Mouse (Mus musculus): ENCODE measurements around the gene Naa35.
"Not testable (repeated sequence)": the region's sequence is repeated elsewhere in the genome, so short reads cannot be mapped to it uniquely, and the experiment has no call there.

Naa35 gene

DNA sequence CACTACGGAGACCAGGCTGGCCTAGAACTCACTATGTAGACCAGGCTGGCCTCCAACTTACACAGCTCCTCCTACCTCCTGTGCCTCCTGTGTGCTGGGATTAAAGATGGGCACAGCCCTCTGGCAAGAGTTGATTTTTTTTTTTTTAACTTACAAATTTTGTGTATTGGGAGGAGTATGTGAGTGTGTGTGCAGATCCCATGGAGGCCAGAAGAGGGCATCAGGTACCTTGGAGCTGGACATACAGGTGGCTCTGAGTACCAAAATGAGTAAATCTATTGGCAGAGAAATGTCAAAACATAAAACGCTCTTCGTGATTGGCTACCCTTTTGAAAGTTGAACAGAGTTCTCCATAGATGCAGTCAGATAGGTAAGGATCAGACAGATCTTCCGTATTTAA is 4.1 kb upstream of the Naa35 start:
- DNase-seq (ENCODE audit: low spot score): no peak

DNA sequence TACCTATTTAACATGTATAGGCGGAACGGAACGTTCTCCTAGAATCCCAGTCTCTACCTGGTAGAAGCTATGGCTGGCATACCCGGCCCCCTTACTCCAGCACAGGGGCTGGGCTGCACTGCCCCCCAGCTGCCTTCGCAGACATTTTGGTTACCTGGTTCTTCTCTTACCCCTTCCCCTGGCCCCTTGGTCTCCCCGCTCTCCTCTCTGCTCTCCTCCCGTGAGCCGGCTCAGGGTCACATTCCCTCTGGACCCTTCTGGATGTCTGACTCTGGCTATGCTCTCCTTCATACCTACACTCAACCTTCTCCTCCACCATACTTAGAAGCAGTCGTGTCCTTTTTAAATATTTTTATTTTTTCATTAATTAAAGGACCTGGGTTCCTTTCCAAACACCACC is 578 bp upstream of the Naa35 start:
- no peak for DNase-seq (ENCODE audit: low spot score)

DNA sequence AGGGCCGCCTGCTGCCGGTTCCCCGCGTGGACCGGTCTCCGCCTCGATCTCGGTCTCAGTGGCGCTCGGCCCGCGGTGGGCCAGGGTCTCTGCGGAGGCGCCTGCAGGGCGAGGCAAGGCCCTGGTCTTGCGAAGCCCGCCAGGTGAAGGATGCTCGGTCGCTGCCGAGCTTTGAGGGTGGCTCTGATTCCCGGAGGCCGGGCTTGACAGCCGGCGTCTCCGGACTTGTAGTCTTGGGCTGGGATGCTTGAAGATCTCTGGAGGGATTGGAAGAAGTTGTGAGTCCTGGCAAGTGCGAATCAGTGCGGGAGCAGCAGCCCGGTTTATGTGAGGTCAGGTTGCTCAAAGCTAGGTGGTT is 568 bp downstream of the Naa35 start:
- no peak for DNase-seq (ENCODE audit: low spot score)

DNA sequence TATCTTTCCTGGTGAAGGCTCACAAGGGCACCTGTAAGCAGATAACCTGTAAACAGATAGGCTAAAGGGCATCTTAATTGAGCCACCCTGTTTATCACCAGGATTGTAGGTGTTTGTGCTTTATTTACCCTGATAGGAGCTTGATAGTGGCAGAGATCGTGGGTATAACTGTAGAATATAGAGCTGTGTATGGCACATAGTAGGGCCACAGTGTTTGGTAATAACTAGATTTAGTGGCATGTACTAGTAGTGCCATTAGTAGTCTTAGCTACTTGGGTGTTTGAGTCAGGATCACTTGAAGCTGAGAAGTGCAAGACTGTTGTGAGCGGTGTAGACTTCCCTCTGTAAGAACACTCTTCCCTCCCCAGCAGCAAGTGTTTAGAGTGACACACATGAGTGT is 2.1 kb downstream of the Naa35 start:
- no peak for DNase-seq (ENCODE audit: low spot score)

DNA sequence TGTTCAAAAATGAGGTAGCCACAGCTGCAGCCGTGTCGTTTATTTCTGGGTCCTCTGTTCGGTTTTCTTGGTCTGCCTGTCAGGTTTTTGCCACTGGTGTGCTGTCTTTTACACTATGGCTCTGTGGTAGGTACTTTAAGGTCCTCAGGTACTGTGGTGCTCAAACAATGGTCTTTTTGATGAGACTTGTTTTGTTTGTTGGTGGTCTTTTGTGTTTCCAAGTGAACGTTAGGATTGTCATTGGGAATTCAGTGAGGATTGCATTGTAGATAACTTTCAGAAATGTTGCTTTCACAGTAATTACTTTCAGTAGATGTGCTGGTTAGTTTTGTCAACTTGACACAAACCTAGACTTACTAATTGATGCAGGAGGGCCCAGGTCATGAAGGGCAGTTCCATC is 4.6 kb downstream of the Naa35 start:
- no peak for DNase-seq (ENCODE audit: low spot score)

DNA sequence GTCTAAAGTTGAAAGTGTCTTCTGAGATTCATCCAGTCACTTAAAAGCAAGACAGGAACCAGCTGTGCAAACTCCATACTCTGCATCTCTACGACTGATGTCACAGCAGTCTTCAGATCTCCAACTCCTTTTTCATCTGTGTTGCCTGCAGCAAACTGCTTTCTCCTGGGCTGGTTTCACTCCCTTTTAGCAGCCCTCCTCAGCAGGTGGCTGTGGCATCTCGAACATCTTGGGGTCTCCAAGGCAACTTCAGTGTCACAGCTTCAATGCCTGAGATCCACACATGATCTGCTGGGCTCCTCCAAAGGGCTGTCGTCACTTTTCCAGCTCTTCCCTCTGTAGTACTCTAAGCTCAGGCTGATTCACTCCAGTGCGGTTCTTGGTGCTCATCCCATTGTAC is 5.6 kb downstream of the Naa35 start:
- DNase-seq (ENCODE audit: low spot score): no peak

DNA sequence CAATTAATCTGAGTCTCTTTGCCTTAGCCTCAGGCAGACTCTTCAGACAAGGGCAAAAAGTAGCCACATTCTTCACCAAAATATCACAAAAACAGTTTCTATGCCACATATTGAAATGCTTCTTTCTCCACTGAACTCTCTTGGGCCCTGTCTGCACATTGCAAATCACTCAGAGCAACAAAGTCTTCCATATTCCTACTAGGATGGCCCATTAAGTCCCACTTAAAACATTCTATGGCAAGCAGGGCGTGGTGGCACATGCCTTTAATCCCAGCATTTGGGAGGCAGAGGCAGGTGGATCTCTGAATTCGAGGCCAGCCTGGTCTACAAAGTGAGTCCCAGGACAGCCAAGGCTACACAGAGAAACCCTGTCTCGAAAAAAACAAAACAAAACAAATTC is 7.0 kb downstream of the Naa35 start:
- not testable (repeated sequence) for DNase-seq (ENCODE audit: low spot score)

DNA sequence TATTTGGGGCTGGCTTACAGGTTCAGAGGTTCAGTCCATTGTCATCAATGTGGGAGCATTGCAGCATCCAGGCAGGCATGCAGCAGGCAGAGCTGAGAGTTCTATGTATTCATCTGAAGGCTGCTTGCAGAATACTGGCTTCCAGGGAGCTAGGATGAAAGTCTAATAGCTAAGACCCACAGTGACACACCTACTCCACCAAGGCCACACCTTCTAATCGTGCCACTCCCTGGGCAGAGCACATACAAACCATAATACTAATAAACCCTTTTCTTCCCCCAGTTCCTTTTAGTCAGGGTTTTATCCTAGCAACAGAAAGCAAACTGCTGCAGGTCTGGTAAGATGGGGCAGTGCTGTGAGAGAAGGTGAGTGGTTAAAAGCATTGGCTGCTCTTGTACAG is 7.6 kb downstream of the Naa35 start:
- DNase-seq (ENCODE audit: low spot score): no peak

DNA sequence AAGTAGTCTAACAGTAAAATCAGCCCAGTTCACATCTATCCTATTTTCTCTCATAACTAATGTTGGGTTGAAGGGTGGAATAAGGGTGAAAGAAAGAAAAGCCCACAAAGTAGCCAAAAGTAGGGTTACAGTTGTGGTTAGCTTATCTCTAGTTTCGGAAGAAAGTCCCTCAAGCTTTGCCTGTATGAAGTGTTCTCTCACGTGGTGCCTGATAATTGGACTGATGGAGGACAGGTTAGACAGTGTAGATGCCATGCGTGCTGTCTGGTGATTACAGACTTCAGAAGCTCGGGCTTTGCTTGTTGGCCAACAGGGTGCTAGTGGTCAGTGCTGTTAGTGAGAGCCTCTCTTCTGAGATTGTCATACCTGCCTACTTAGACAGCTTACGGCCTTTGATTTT is 18.0 kb downstream of the Naa35 start:
- no peak for DNase-seq (ENCODE audit: low spot score)

DNA sequence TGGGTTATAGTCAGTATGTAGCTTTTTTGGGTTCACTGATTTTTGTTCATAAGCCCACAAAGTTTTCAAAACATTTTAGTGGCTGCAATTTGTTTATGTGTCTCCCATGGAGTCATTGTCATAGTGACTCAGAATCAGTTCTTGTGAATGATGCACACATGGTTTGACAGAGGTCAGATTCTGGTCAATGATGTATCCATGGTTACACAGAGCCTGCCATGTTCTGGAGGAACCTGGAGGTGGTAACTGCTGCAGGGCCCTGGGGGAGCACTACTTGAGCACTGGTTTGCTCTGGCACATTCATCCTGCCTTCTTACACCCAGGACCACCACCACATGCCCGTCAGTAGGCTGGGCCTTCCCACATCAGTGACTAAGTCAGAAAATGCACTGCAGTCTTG is 19.5 kb downstream of the Naa35 start:
- no peak for DNase-seq (ENCODE audit: low spot score)

DNA sequence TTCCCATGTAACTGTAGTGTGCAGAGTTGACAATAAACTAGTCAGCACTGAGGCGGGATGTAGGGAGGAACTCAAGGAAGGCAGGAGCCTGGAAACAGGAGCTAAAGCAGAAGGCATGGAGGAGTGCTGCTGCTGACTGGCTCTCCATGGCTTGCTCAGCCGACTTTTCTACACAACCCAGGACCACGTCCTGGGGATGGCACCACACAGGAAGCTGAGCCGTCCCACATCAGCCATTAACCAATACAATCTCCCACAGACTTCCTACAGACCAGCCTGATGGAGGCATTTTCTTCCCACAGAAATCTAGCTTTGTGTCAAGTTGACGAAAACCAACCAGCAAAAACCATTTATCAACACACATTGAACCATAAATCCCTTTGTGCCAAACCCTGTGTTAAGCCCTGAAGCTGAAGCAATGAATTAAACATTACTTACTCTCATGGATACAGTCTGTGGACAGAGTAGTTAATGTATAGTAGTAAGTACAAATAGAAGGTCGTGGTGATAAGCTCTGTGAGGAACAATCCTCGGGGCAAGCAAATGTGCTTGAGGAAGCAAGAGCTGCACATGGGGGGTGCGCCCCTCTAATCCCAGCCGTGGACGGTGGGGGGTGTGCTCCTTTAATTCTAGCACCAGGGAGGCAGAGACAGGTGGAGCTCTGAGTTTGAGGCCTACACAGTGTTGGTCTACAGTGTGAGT is 20.3 kb downstream of the Naa35 start:
- DNase-seq (ENCODE audit: low spot score): no peak

DNA sequence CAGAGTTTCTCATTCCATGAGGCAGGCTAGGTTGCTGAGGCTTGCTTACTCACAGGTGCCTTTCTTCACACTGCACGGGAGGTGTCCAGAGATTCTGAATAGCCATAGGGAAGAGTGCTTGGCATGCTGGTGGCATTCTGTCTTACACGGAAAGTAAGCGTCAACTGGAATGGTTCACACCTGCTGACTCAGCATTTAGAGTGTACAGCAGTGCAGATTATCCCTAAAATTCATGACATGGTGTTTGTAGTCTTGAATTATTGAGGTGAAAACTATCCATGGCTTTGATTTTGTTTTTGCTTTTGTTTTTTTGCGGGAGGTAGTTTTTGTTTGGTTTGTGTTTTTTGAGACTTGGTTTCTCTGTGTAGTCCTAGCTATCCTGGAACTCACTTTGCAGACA is 24.8 kb downstream of the Naa35 start:
- DNase-seq (ENCODE audit: low spot score): no peak

DNA sequence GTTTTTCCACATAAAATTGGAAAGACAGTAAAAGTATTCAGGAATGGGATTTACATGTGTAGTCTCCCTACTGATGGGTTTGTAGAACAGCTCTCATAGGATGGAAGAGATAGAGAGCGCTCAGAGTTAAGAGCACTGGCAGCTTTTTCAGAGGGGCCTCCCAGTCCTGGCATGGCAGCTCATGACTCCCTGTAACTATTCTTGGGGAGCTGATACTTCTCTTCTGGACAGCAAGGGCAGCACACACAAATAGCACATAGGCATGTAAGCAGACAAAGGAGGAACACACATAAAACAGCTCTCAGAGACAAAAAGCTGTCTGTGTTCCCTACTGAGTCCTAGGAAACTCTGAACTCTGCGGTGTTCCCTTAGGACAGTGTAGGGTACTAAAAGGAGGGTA is 25.4 kb downstream of the Naa35 start:
- no peak for DNase-seq (ENCODE audit: low spot score)

DNA sequence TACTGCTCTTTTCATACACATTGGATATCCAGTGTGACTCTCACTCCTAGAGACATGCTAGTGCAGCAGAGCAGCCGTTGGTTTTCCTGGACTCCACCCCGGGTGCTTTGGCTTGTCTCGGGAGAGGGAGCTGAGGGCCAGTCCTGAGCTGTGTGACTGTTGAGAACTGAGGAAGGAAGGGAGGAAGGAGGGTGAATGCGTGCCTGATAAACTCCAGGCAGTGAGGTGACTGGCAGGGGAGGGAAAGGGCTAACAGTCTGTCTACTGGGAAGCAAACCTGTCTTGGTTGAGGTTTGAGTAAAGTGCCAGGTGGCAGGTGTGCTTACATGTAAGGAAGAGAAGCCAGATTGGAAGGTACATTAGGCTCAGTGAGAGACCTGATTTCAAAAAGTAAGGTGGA is 28.8 kb downstream of the Naa35 start:
- DNase-seq (ENCODE audit: low spot score): no peak

DNA sequence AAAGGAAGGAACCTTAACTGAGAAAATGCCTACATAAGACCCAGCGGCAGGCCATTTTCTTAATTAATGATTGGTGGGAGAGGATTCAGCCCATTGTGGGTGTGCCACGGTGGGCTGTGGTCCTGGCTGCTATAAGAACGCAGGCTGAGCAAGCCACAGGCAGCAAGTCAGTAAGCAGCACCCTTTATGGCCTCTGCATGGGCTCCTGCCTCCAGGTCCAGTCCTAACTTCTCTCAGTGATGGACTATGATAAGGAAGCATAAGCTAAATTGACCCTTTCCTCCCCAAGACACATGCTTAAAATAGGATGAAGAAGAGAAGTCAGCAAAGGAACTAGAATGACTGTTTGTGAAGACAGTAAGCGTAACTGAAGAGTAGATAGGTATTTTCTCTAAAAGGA is 30.1 kb downstream of the Naa35 start:
- no peak for DNase-seq (ENCODE audit: low spot score)

DNA sequence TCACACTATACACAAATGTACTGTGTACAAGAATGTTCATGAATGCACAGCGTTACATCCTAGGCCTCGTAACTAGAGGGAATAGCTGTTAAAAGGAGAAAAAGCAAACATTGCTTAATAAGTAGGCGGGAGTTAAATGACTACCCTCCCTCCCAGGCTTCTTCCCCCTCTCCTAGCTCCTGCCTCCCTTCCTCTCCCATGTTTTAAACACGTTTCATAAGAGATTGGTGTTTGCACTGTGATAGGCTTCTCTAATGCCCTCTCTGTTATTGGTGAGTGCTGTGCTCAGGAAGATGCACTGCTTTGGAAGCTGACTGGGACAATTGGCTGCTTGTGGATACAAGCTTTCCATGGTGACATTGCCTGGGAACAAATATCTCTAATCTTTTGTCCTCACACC is 30.5 kb downstream of the Naa35 start:
- no peak for DNase-seq (ENCODE audit: low spot score)

DNA sequence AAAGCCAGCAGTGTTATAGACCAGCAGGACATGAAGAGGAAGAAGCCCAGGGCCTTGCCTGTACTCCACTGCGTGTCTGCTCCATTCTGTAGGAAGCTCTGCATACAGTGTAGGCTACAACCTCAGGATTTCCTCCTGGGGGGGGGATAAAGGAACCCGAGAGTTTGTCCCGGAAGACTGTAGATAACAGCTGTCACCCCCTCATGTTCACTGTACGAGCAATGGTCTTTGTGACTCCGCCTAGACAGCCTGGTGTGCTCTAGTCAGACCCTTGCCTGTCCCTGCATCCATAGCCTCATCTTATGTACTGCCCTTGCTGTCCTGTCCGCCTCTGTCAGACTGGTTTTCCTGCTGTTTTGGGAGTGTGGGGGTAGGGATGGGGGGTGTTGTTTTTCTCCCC is 33.4 kb downstream of the Naa35 start:
- no peak for DNase-seq (ENCODE audit: low spot score)

DNA sequence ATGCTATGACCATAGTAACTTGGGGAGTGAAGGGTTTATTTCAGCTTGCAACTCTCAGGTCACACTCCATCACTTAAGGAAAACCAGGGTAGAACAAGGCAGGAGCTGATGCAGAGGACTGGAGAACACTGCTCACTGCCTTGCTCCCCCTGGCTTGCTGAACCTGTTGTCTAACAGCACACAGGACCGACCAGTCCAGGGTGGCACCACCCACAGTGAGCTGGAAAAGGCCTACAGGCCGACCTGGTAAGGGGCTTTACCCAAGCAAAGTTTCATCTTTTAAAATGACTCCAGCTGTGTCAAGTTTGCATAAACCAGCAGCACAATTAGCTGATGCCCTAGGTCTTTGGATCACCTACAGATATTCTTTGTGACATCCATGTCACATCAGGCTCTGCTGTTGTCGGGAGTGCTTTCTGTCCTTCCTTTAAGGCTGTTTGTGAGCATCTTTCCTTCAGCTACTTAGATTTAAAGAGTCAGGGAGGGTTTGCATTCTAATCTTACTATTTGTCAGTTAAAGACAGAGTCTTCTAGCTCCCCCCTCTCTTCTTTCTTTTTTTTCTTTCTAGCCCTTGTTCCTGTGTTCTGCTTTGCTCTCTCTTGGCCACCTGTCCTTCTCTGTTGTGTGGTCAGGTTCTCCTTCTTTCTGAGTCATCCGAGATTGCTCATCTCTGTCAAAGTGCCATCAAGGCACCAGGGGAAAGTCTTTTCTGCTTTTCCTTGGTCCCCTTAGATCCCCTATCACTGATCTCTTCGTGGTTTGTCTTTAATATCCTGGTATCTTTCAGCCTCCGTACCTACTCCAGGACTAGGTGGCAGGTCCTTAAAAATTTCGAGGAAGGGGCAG is 36.8 kb downstream of the Naa35 start:
- DNase-seq (ENCODE audit: low spot score): no peak

DNA sequence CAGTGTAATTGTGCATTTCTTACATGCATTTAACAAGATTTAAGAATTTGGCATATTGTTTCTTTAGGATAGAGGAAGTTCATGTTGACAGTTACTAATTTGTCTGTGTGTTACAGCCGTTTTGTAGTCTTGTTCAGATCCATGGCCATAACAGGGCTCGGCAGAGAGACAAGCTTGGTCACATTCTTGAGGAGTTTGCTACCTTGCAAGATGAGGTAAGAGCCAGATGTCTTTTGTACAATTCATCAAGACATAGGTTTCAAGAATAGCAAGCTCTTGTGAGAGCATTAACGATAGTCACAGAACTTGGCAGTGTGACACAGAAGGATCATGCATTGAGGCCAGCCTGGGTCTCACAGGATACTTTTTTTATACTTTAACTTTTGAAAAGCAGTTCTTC is 39.3 kb downstream of the Naa35 start:
- DNase-seq (ENCODE audit: low spot score): no peak

DNA sequence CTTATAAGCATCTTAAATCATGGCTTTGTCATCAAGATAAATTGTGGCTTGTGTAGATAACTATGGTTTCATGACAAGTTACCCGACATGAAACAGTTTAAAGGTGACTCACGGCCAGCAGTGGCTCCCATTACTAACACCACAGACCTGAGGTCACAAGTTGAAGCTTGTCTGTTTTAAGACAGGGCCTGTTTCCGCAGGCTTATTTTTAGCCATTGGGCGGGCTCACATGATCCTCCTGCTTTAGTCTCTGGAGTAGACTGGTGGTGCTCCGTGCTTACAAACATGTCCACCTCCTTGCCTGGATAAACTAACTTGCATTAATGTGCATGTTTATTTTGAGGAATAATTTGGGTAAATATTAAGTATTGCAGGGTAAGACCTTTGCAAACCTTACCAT is 39.8 kb downstream of the Naa35 start:
- DNase-seq (ENCODE audit: low spot score): no peak

DNA sequence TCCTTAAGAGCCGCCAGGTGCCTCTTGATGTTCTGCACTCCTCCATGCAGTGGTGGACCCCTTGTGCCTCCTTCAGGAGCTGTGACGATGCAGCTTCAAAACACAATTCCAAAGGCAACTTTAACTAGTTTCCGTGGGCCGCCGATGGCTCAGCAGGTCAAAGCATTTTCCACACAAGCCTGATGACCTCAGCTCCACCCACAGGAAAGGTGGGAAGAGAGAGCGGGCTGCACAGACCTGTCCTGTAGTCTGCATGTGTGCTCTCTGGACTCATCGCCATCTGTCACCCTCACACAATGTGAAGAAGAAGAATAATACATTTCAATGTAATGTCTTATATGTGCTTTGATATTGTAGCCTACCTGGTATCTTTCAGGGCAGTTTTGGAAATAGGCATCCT is 41.7 kb downstream of the Naa35 start:
- no peak for DNase-seq (ENCODE audit: low spot score)

DNA sequence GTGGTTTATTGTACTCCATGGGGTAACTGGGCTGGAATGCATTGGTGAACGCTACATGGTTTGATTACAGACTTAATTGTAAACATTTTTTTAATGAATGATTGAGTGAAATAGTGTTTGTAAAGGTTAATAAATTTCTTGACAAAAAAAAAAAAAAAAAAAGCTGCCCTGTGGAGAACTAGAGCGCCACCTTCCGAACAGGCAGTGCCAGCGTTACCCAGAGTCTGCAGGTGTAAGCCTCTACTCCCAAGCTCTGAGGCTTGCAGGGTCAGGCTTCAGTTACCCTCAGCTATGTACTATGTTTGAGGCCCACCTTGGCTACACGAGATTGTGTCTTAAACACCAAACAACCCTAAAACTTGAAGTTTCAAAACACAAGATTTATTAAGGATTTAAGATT is 49.6 kb downstream of the Naa35 start:
- no peak for DNase-seq (ENCODE audit: low spot score)

DNA sequence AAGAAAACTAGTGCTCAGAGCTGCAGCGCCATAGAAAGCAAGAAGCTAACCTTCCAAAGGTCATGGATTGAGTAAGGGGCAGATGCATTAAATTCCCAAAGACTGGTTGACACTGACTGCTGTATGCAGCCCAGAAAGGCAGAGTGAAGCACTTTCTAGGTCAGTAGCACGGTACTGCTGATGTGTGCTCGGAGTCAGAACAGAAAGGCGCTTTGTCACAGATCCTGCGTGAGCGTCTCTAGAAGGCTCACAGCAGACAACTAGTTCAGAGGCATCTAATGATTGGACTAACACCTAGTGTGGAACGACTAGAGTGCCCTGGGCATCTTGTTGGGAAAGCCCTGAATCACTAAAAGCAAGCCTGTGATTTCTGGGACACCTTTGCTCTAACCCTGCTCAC is 52.7 kb downstream of the Naa35 start:
- no peak for DNase-seq (ENCODE audit: low spot score)
